Mouse (Mus musculus) CD4-positive, CD25-positive, alpha-beta regulatory T cell, adult 4 months (primary cell): ENCODE measurements around the gene Lama4. TPM values are rescaled to one million over a fixed set of nuclear protein-coding genes. Genes with fewer than 3 reads are reported as not detected.

Source experiments
- ATAC-seq: one replicate; pipeline ENCODE4 v1.8.0; 2017
- polyA plus RNA-seq, 2 experiments: library from polyadenylated mRNA; unstranded; fragments of 100-300 nt; shearing (Covaris generic); gene quantifications; one replicate each; pipeline ENCODE4 v1.2.1; 2017

The Lama4 gene
- polyA plus RNA-seq, 2 experiments from 2014 or later: 0.16 TPM; not detected in 1

DNA sequence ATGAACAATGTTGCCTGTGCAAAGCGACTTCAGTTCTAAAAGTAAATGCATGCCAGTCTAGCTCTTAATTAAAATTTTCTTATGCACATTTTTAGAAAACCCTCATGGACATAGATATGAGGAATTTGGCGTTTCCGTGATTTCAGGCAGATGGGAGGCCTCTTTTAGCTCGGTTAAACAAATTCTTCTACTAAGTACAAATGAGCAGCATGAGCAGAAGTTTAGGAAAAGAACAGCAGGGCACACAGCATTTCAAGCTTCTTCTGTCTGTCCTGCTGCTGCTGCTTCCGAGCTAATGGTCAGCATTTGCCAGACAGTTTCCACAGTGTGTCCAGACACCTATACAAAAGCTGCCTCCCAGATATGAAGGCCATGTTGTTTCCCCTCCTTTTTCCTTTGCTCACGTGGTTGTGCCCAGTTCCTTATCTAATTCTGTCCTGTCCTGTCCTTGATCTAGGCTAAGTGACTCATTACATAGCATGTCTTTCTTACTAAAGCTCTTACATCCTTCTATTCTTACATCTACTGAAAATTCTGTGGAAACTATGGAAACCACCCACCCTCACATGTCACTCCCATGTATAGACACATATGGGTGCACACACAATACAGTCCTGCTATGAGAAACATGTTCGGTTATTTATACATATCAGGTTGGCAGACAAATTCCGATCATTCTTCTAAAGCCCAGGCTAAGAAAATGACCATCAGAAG is 84.4 kb downstream of the Lama4 start:
- no peak for ATAC-seq

DNA sequence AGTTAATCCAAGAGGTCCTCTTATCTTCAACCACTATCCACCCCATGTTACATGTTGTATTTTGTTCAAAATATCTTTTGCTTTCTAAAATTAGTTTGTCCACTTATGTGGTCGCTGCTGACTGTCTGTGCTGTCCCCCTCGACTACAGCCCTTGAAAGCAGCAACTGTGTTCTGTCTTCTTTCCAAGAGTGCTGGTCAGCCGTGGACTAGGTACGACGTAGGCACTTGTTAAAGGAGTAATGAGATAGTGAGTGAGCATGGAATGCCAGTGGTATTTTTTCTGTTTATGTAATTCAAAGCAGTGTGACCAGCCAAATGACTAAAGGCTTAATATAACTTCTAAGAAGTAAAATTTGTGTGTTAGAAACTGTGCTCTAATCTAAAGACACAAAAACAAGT is 90.7 kb downstream of the Lama4 start:
- no peak for ATAC-seq

DNA sequence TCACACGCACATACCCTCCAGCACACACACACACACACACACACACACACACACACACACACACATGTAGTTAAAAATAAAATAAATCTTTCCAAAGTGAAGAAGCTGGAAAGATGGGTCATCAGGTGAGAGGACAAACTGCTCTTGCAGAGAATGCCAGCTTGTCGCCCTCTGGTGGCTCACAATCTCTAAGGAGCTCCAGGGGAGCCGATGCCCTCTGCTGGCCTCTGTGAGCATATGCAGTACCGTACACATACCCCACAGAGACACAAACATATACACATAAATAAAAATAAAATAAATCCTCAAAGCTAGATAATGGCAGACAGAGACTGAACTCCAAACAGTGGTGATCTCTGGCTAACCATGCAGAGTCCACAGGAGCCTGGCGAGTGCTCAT is 99.4 kb downstream of the Lama4 start:
- no peak for ATAC-seq

- ATAC-seq: no peak
These were observed 100.1 kb downstream of the Lama4 start for GRCm38 (mm10) chr10:39065449-39065848.

DNA sequence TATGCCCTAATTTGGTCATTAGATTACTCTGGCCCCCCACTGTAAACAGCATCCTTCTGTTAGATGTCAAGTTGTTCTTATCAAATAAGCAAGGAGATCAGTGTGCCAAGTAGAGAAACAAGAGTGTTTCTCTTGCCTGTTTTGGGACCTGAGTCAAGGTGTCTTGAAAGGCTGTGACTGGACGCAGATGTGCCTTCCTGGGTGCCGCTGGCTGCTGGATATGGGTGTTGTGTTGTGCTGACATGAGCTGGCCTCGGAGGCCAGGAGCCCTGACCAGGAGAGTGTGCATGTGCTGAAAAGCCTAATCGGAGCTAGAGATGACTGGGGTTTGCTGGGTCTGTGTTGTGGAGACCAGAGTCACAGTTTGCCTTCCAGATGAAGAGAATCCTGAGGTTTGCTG is 100.7 kb downstream of the Lama4 start:
- ATAC-seq: no peak

DNA sequence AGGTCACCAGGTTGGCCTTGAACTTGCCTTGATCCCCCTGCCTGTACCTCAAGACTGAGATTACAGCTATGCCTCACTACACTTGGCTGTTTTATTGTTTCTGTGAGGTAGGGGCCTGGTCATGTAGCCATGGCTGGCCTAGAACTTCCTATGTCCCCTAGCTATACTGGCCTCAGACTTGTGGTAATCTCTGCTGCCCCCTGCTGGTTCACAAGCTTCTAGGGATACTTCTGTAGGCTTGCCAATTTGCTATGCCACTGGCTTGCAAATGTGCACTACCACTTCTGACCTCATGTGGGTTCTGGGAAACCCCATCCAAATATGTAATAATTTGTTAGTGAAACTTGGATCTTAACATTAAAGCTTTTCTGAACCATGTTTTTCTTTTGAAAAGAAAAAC is 101.6 kb downstream of the Lama4 start:
- ATAC-seq: peak; percentile 75

- ATAC-seq: no peak
These were observed 106.7 kb downstream of the Lama4 start for GRCm38 (mm10) chr10:39072048-39072447.

DNA sequence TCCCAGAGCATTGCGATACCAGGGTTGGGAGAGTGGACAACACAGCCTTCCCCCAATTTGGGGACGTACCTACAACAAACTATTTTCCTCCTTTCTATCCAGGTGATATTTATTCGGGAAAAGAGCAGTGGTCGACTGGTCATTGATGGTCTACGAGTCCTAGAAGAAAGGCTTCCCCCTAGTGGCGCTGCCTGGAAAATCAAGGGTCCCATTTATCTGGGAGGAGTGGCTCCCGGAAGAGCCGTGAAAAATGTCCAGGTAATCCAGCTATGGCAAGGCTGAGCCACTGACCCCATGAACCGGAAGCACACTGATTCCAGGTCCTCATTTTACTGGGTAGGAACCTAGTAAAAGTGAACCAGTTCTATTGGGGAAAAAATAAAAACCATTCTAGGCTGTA is 131.7 kb downstream of the Lama4 start:
- no peak for ATAC-seq

GRCm38 (mm10) chr10:39098746-39099145 is 133.4 kb downstream of the Lama4 start:
- no peak for ATAC-seq

DNA sequence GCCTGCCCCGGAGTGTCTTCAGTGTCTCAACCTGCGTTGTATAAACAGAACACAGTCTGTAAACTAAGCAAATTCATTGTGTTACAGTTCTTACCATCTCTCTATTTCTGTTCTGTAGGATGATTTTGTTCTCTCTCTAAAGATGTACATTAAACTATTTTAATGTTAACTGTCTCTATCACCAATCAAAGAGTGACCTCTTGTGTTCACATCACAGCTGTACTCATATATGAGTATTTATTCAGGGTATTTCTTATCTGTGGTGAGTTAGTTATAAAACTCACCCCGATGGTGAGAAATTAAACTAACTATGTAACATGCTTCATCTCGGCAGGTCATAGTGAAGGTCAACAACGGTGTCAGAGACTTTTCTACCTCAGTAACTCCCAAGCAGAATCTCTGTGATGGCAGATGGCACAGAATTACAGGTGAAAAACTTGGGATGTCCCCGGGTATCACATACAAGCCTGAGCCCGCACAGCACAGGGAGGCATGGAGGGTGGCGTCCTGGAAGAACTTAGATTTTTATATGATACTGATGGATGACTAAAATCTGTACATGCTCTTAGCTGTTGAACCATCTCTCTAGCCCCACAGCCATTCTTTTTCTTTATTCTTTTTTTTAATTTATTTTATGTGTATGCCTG is 139.6 kb downstream of the Lama4 start:
- ATAC-seq: no peak

GRCm38 (mm10) chr10:39106413-39106812 is 141.1 kb downstream of the Lama4 start:
- no peak for ATAC-seq

DNA sequence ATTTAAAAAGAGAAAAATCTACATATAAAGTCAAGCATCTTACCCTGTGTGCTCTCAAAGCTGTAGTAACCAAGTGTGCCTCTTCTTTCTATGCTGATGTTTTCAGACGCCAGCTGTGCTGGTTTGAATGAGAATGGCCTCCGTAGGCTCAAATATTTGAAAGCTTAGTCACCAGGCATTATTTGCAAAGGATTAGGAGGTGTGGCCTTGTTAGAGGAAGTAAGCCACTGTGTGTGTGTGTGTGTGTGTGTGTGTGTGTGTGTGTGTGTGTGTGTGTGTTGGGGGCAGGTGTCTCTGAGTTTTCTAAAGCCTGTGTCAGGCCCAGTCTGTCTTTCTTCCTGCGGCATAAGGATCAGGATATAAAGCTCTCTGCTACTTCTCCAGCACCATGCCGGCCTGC is 141.6 kb downstream of the Lama4 start:
- no peak for ATAC-seq

GRCm38 (mm10) chr10:39108837-39109488 is 143.6 kb downstream of the Lama4 start:
- ATAC-seq: no peak

DNA sequence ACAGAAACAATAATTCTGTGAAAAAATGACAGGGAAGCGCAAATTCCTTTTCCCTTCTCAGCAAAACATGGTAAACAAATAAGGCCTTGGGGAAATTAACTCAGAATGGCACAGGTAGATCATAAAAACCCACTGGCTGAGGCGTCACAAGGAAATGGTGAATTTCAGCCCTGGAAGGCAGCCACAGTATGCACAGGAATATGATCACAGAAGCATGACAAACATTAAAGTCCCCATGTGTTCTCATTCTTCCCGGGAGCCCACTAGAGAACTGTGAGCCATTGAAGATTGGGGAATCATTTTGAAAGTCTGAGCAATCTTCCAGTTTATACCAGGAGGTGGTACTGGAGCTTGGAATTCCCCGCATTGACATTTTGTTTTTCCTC is 144.2 kb downstream of the Lama4 start:
- no peak for ATAC-seq

- no peak for ATAC-seq
These were observed 156.1 kb downstream of the Lama4 start for GRCm38 (mm10) chr10:39121412-39121811.

DNA sequence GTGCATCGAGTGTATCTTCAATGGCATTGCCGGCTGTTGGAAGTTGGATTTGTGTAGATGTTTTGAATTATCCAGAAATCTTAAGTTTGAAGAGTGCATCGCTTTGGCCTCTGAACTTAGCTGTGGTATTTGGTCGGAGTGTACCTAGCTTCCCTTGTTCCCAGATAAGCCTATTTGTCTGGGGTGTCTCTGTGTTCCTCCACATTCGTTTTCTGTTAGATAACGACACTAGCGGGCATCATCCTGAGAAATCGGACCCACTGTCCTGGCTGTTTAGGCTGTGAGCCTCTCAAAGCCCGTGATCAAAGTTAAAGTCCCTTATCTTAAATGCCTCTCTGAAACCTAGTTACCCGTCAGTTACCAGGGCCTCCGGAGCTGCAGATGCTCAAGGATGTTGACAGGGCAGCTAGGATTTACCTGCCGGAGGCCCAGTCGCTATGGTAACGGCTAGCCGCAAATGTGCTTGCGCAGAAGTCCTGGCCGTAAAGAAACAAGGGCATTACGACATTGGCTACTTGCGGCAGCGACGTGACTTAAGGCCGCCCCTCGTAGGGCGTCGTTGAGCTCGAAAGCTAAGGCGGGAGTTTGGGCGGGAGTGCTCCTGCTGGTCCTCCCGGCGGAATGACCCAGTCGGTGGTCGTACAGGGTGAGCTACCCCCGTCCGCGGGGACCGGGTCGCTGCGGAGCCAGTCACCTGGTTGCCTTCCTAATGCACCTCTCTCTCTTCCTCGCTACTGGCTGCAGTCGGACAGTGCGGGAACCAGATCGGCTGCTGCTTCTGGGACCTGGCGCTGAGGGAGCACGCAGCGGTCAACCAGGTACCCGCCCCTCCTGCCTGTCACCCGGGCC is 168.4 kb downstream of the Lama4 start, which contains the start of the genes Fam229b and Tube1:
Gene Fam229b (minus strand): TSS at position 453 of the 849 bp plus-strand sequence.
Gene Tube1 (plus strand): TSS at position 515 of the 849 bp plus-strand sequence.
- ATAC-seq: peak; percentile 94

GRCm38 (mm10) chr10:39137766-39138165 is 172.5 kb downstream of the Lama4 start:
- no peak for ATAC-seq

DNA sequence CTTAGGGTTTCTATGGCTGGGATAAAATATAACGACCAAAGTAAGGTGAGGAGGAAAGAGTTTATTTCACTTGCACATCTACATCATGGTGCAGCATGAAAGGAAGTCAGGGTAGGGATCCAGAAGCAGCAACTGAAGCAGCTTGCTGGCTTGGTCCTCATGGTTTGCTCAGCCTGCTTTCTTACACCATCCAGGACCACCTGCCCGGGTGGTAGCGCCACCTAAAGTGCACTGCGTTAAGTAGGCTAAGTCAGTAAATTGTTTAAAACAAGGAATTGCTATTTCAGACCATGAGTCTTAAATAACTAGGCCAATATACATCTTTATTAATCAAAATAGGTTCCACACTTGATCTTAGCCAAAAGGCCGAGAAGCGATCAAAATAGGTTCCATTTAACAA is 173.4 kb downstream of the Lama4 start:
- no peak for ATAC-seq

DNA sequence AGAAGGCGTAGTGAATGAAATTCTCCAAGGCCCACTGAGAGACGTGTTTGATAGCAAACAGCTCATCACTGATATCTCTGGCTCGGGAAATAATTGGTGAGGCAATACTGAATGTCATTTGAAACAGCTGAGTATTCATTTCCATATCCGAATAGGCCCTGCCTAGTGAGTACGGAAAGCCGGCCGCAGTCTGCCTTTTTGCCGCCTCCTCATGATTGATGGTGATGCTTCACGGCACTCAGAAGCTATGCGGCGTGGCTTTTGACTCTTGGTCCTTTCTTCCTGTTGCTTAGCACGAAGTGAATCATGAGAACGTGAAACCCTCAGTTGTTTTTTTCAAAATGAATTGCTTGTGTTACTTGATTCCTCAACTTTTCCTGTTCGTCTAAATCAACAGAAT is 175.5 kb downstream of the Lama4 start:
- ATAC-seq: no peak

GRCm38 (mm10) chr10:39141401-39141800 is 176.1 kb downstream of the Lama4 start:
- ATAC-seq: no peak

DNA sequence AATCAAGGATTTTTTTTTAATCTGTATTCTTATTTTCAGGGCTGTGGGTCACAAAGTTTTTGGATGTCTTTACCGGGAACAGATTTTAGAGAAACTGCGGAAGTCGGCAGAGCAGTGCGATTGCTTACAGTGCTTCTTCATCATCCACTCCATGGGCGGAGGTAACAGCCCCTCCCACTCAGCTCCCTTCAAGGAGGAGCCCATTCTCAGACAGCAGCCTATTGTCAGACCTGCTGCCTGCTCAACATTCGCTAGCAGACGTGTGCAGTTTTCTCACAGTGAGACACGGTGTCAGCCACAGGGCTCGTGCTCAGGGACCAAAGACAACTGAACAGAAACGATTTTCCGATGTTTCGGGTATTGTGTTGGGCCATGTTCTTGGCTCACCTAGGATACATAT is 176.9 kb downstream of the Lama4 start:
- no peak for ATAC-seq

- ATAC-seq: no peak
These were observed 191.4 kb downstream of the Lama4 start for GRCm38 (mm10) chr10:39156719-39157118.

DNA sequence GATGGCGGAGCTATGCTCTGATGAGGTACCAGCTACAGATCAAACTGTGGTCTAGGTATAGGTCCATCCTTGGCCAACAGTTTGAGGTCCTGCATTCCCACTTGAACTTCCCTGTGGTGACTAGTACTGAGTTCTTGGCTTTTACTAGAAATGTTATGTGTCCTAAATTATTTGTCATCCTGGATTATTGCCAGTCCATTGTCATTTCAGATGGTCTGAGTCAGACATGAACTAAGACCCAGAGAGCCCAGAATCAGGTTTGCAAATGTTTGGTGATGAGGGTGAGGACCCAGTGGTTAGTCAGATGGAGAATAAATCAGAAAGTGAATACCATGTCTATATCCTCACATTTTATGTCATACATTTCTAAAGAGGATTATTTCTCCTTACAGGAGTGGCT is 192.0 kb downstream of the Lama4 start:
- no peak for ATAC-seq
